Mouse (Mus musculus) embryonic facial prominence, embryonic 11.5 days (tissue): ENCODE measurements around the gene Ehmt2. TPM values are rescaled to one million over a fixed set of nuclear protein-coding genes. Genes with fewer than 3 reads are reported as not detected.

Source experiments
- ATAC-seq: fragments of 200-750 bp; cut with Nextera tagmentation; replicated peaks from 2 replicates; pipeline ENCODE4 v1.8.0; 2017; ENCODE audit warnings: low read depth; ENCODE audit not compliant: insufficient number of reproducible peaks, low FRiP score, low TSS enrichment
- DNase-seq: peaks from one replicate; pipeline ENCODE4 v3.0.0-alpha.2; 2015; ENCODE audit warnings: low spot score
- H3K27ac ChIP-seq: fragments of 300-500 bp; sonication (generic); replicated peaks from 2 replicates; pipeline ENCODE4 v1.5.1; 2014; ENCODE audit warnings: mild to moderate bottlenecking, low read depth, low read length, control low read depth
- H3K27me3 ChIP-seq: fragments of 300-500 bp; sonication (generic); 2 replicates; pipeline ENCODE4 v1.6.1; 2014; ENCODE audit warnings: mild to moderate bottlenecking, low read length, moderate library complexity, mixed read lengths; ENCODE audit not compliant: control insufficient read depth, insufficient read depth
- H3K36me3 ChIP-seq: fragments of 300-500 bp; sonication (generic); replicated peaks from 2 replicates; pipeline ENCODE4 v1.6.1; 2014; ENCODE audit warnings: low read depth, mild to moderate bottlenecking, low read length, moderate library complexity, mixed read lengths; ENCODE audit not compliant: control insufficient read depth, insufficient read depth
- H3K4me1 ChIP-seq: fragments of 300-500 bp; sonication (generic); 2 replicates; pipeline ENCODE4 v1.6.1; 2014; ENCODE audit warnings: low read length, mixed read lengths; ENCODE audit not compliant: control insufficient read depth, insufficient read depth
- H3K4me2 ChIP-seq: fragments of 300-500 bp; sonication (generic); 2 replicates; pipeline ENCODE4 v1.6.1; 2014; ENCODE audit warnings: low read depth, mild to moderate bottlenecking, control low read depth, low read length, moderate library complexity
- H3K4me3 ChIP-seq: fragments of 300-500 bp; sonication (generic); 2 replicates; pipeline ENCODE4 v1.5.1; 2014; ENCODE audit warnings: low read depth, low read length, control low read depth
- H3K9ac ChIP-seq: fragments of 300-500 bp; sonication (generic); replicated peaks from 2 replicates; pipeline ENCODE4 v1.6.1; 2014; ENCODE audit warnings: mild to moderate bottlenecking, control low read depth, low read length
- H3K9me3 ChIP-seq: fragments of 300-500 bp; sonication (generic); replicated peaks from 2 replicates; pipeline ENCODE4 v1.6.1; 2016; ENCODE audit warnings: mild to moderate bottlenecking, low read length, inconsistent platforms, mixed read lengths; ENCODE audit not compliant: control insufficient read depth
- WGBS: fragments of 180-500 bp; shearing (Covaris S2); extraction: QIAGEN DNeasy Blood & Tissue Kit; methylation state at CpG from one replicate; pipeline ENCODE4 v1.1.7; 2014; 5-methylcytosine and 5-hydroxymethylcytosine counted together
- polyA plus RNA-seq: library from polyadenylated mRNA; unstranded; fragments of >200 nt; fragmentation: Nextera tagmentation; extraction: Ambion mirVana; gene quantifications from 2 replicates; pipeline ENCODE4 v1.2.1, GENCODE M21; 2014

The Ehmt2 gene
- polyA plus RNA-seq, 1 experiment from 2014 or later, result 59.3 TPM

- 63% methylated on average over 3 of the region's 3 CpGs for WGBS
- no peak overlapping the region for H3K4me2 ChIP-seq
- H3K9ac ChIP-seq, result no peak overlapping the region
- ATAC-seq (no peak), DNase-seq (no peak)
- H3K27me3 ChIP-seq, result no peaks in the 10 kb centered on the region
- no peaks in the 10 kb centered on the region for H3K36me3 ChIP-seq
- H3K9me3 ChIP-seq, result no peaks in the 10 kb centered on the region
- no peak overlapping the region for H3K27ac ChIP-seq
- peaks cover 6% of the 10 kb centered on the region for H3K4me1 ChIP-seq
- no peak overlapping the region for H3K4me3 ChIP-seq
Observed at GRCm38 (mm10) chr17:34883332-34883731, 14.9 kb upstream of the Ehmt2 start.

- H3K27me3 ChIP-seq, result no peaks in the 10 kb centered on the region
- DNase-seq, result no peak
- ATAC-seq, result no peak
- no peak overlapping the region for H3K4me3 ChIP-seq
- no peaks in the 10 kb centered on the region for H3K9me3 ChIP-seq
- no peaks in the 10 kb centered on the region for H3K36me3 ChIP-seq
- H3K4me1 ChIP-seq, result peaks cover 3% of the 10 kb centered on the region
- H3K27ac ChIP-seq, result no peak overlapping the region
- WGBS, result 85% methylated on average over 6 of the region's 6 CpGs
- no peak overlapping the region for H3K9ac ChIP-seq
- H3K4me2 ChIP-seq, result no peak overlapping the region
Observed at GRCm38 (mm10) chr17:34884704-34885103, 13.6 kb upstream of the Ehmt2 start.

GRCm38 (mm10) chr17:34885615-34886014, 12.7 kb upstream of the Ehmt2 start:
- Histone ChIP-seq H3K4me2 (no peak overlapping the region), H3K4me3 (no peak overlapping the region), H3K27ac (no peak overlapping the region), H3K9ac (no peak overlapping the region), H3K36me3 (no peaks in the 10 kb centered on the region), H3K27me3 (no peaks in the 10 kb centered on the region), H3K4me1 (peaks cover 2% of the 10 kb centered on the region; the same call in 1 of the 2 replicates), H3K9me3 (no peaks in the 10 kb centered on the region)
- no peak for DNase-seq
- WGBS, result 81% methylated on average over 3 of the region's 3 CpGs
- ATAC-seq, result no peak

GRCm38 (mm10) chr17:34887942-34888341, 10.3 kb upstream of the Ehmt2 start:
- H3K36me3 ChIP-seq, result no peaks in the 10 kb centered on the region
- no peaks in the 10 kb centered on the region for H3K4me1 ChIP-seq
- whole genome bisulfite sequencing, result 85% methylated on average over 5 of the region's 5 CpGs
- DNase-seq, result no peak
- H3K4me2 ChIP-seq, result no peak overlapping the region
- H3K27me3 ChIP-seq, result no peaks in the 10 kb centered on the region
- ATAC-seq, result no peak
- no peak overlapping the region for H3K4me3 ChIP-seq
- H3K27ac ChIP-seq, result no peak overlapping the region
- no peak overlapping the region for H3K9ac ChIP-seq
- no peaks in the 10 kb centered on the region for H3K9me3 ChIP-seq

GRCm38 (mm10) chr17:34890074-34890743, 8.1 kb upstream of the Ehmt2 start:
- DNase-seq, result no peak
- Histone ChIP-seq H3K4me3 (no peak overlapping the region), H3K27me3 (no peaks in the 10 kb centered on the region), H3K4me1 (no peaks in the 10 kb centered on the region), H3K4me2 (no peak overlapping the region), H3K27ac (no peak overlapping the region), H3K9me3 (no peaks in the 10 kb centered on the region), H3K36me3 (no peaks in the 10 kb centered on the region), H3K9ac (no peak overlapping the region)
- WGBS, result 86% methylated on average over 12 of the region's 12 CpGs
- no peak for ATAC-seq

- Histone ChIP-seq H3K9ac (no peak overlapping the region), H3K27ac (no peak overlapping the region), H3K4me2 (no peak overlapping the region), H3K36me3 (peaks cover 3% of the 10 kb centered on the region; the same call in 1 of the 2 replicates), H3K27me3 (no peaks in the 10 kb centered on the region), H3K9me3 (no peaks in the 10 kb centered on the region), H3K4me3 (no peak overlapping the region), H3K4me1 (peaks cover 4% of the 10 kb centered on the region; the same call in 1 of the 2 replicates)
- DNase-seq (no peak), ATAC-seq (no peak)
- 91% methylated on average over 2 of the region's 2 CpGs for WGBS
Observed at GRCm38 (mm10) chr17:34891377-34891776, 6.9 kb upstream of the Ehmt2 start.

- Histone ChIP-seq H3K27me3 (no peaks in the 10 kb centered on the region), H3K4me2 (peak overlapping the region; percentile 44; the same call in 1 of the 2 replicates), H3K4me3 (peak overlapping the region; percentile 91), H3K9me3 (no peaks in the 10 kb centered on the region), H3K4me1 (peaks cover 7% of the 10 kb centered on the region), H3K27ac (0 out of 2 replicates have a peak overlapping the region, but pooled peaks have one; percentile 9), H3K9ac (no peak overlapping the region; the same call in 1 of the 2 replicates), H3K36me3 (peaks cover 4% of the 10 kb centered on the region; the same call in 1 of the 2 replicates)
- DNase-seq, result no peak
- no peak for ATAC-seq
- WGBS, result 71% methylated on average over 12 of the region's 12 CpGs
Observed at GRCm38 (mm10) chr17:34893072-34893824, 5.0 kb upstream of the Ehmt2 start.

- H3K9me3 ChIP-seq, result no peaks in the 10 kb centered on the region
- H3K4me1 ChIP-seq, result peaks cover 7% of the 10 kb centered on the region
- H3K27ac ChIP-seq, result peak overlapping the region; percentile 87
- H3K27me3 ChIP-seq, result no peaks in the 10 kb centered on the region
- H3K9ac ChIP-seq, result peak overlapping the region; percentile 97
- WGBS, result 1% methylated on average over 19 of the region's 51 CpGs
- peak overlapping the region; percentile 83 for H3K4me2 ChIP-seq
- ATAC-seq (peak; percentile 80), DNase-seq (peak; percentile 97)
- peak overlapping the region; percentile 91 for H3K4me3 ChIP-seq
- peaks cover 4% of the 10 kb centered on the region; the same call in 1 of the 2 replicates for H3K36me3 ChIP-seq
Observed at GRCm38 (mm10) chr17:34894074-34894597, 4.1 kb upstream of the Ehmt2 start.
